Mouse (Mus musculus): ENCODE measurements around the gene Enpp7.

The Enpp7 gene

GRCm38 (mm10) chr11:118998540-118999265 lies 10.7 kb downstream of the Enpp7 start:
- peak; percentile 89 for DNase-seq

DNA sequence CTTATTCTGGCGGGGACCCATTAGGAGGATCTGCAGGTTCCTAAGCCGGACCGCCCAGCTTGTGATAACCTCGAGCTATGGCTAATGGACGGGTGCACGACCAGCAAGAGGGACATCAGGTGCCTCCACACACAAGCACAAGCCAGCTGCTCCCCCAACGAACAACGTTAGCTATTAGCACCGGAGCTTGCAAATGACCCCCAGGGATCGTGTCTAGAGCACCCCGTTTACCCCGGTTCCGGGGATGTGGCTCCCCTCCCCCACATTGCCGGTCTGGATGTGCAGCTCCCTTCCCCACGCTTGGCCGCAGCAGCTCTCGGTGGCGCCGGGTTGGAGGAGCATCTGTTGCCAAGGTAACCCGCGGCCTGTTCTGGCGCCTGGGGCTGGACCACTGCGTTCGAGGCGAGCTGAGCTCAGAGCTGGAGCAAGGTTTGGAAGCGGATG lies 11.4 kb downstream of the Enpp7 start:
- DNase-seq = peak; percentile 49

DNA sequence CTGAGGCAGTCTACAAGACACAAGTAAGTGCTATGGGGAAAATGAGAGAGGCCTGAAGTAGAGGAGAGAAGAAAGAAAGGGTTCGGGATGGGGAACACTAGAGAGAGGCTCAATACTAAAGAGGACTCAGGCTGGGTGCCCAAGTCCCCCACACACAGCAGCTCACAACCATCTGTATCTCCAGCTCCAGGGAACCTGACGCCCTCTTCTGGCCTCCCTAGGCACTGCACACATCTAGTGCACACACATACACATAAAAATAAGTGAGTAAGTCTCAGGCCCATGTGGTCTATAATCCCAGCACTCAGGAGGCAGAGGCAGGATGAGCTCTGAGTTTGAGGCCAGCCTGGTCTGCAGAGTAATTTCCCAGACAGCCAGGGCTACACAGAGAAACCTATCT lies 12.9 kb downstream of the Enpp7 start:
- no peak for DNase-seq

- no peak for DNase-seq
Observed at GRCm38 (mm10) chr11:119001493-119002128, 13.6 kb downstream of the Enpp7 start.

DNA sequence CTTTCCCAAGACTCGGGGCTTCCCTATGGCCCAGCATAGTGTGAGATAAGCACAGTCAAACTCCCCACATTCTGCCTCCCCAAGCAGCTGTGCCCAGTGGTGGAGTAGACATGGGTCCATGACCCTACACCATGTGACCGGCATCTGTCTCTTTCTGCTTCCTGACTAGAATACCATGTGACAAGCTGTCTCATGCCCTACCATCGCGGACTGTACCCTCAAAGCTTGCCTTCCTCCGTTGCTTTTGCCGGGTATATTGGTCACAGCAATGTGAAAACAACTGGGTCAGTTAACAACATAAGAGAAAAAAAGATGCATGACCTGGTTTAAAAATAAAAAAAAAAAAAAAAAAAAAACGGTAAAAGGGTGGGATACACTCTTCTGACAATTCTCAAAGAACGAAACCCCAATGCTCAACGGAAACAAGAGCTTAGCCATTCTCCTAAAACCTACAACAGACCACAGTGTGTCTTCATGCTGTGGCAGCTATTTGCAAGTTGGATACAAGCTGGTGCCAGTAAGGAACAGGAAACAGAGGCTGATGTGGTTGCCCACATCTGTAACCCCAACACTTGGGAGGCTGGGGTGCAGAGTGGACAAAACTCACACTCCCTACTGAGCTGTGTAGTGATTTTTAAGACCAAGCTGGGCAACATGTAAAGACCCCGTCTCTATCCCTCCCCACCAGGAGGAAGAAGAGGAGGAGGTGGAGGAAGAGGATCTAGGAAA lies 17.7 kb downstream of the Enpp7 start:
- no peak for DNase-seq

DNA sequence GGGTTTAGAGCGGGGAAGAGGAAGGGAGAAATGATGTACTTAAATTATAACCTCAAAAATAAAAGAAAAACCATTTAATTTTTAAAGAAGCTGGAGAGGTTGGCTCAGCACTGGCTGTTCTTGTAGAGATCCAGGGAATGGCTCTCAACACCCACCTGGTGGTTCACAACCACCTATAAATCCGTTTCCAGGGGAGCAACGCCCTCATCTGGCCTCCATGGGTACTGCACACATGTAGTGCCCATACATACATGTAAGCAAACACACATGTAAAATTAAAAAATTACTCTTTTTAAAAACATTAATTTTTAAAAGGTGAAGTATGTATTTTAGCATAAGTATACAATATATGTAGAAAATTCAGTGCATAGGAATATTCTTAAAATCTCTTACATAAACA lies 18.5 kb downstream of the Enpp7 start:
- DNase-seq = no peak

DNA sequence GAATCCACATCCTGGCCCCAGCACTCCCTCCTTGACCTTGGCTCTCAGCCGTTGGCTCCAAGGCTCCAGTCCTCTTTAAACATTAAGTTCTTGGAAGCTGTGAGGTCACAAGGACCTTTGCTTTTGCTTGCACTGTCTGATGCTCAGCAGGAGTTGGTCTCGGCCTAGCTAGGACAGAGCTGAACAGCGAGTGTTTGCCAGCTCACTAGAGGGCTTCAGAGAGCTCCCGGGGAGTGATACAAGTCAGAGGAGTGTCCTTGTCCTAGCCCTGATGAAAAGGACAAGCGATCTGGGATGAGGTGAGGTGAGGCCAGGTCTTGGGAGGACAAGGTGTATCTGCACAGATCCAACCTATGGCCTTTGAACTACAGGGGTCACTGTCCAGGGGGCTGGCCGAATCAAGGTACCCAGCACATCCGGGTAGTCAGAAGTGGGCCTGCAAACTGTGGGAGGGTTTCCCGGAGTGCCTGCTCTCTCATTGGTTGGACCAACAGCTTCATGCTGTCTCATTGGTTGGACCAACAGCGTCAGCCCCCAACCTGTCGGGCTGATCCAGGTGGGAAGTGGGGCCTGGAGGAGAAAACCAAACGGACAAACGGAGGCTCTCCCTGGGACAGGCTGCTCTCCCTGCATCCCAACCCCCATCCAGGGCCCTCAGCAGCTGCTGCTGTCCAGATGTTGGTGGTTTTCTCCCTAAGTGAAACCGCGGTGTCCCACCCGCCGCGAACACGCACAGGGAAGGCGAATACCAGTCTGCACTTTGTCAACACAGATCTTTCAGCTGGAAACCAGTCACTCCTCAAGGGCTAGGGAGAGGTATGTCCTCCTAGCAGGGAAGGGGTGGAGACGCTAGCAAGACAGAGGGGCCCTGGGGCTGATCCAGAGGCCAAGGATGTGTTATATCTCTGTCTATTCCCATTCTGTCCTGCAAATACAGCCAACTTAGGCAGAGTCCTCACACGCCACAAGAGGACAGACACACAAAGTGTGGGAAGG lies 19.8 kb downstream of the Enpp7 start:
- no peak for DNase-seq

- DNase-seq = no peak
Observed at GRCm38 (mm10) chr11:119014455-119014854, 26.5 kb downstream of the Enpp7 start.

- DNase-seq = no peak
Observed at GRCm38 (mm10) chr11:119017506-119017905, 29.5 kb downstream of the Enpp7 start.

DNA sequence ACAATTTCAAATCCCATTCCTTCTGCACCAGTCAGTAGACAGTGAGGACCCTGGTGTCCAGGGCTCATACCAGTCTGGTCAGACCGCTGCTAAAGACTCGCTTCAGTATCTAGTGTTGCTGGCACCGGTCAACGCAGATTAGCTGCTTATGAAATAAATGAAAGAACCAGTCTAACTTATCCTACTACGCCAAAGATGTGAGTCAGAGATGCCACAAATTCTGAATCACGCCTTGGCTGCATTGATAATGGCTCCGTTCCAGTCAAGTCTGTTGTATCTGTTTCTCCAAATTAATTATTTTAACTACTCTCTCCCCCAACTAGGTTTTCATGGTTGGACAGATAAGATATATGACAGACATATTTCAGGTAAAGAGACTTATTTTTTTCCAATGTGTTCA lies 33.2 kb downstream of the Enpp7 start:
- DNase-seq = no peak

DNA sequence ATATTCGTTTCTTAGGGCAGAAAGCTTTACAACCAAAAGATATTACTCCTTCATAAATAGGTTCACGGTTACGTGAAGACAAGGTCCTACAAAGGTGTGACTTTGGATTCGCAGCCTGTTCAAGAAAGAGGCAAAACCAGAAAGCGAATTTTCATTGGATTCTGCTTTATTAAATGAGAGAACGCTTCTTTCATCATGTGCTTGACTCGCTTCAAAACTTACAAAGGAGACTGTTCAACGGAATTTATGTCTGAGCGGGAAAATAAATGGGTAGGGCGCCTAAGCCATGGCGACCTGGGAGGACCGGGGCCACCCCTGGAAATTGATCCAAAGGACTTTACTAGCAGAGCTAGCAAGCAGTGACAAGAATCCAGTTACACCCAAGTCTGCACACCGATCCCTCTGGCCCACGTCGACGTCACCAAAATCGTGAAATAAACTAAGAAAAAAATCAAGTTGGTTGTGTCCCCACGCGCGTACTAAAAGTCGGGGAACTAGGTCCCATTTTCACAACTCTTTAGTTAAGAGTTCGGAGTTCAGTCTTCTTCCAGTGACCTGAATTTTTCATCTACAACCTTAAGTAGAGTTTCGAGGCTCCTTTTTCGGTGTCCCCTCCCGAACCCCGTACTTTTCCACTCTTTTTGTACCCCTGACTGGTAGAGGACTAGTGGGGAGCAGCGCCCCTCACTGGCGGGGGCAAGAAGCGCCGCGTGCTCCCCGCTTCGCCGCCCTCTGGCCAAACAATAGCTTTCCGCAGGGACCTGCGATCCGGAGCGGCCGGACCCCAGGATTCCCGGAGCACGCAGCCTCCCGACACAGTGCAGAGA lies 34.3 kb downstream of the Enpp7 start:
- no peak for DNase-seq

- DNase-seq = peak; percentile 76
Observed at GRCm38 (mm10) chr11:119022895-119023615, 35.1 kb downstream of the Enpp7 start, which contains the start of gene Cbx2. Gene Cbx2 (plus strand): TSS chr11:119022962.

- peak; percentile 39 for DNase-seq
Observed at GRCm38 (mm10) chr11:119023616-119023980, 35.6 kb downstream of the Enpp7 start.

DNA sequence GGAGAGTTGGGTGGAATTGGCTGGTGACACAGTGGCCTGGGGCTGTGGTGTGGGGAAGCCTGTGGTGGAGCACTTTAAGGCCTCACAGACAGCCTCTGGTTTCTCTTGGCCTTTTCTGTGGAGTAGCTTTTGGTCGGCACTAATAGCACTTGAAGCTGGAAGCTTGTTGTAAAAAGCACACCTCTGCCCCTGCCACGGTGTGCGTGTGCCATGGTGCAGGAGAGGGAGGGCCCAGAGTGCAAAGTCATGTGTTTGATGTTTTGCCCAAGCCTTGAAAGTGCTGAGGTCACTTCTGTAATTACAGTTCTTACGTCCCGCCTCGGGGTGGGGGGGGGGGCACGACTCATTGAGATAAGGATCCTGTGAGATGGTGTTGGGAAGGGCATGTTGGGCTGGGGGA lies 36.3 kb downstream of the Enpp7 start:
- no peak for DNase-seq

DNA sequence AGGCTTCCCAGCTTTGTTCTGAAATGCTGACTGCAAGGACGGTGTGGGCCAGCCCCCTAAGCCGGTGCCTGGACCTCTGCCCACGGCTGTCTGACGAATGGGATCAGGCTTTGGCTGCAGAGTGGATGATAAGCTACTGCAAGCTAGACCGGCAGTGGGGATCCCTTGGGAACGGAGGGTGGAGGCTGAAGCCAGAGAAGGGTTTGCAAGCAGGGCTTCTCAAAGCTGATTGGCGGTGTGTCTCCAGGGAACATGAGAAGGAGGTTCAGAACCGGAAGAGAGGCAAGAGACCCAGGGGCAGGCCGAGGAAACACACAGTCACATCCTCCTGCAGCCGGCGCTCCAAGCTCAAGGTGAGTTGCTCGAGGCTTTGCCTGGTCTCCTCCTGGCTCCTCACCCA lies 38.2 kb downstream of the Enpp7 start:
- DNase-seq = no peak

- DNase-seq = peak; percentile 80
Observed at GRCm38 (mm10) chr11:119033874-119034558, 46.0 kb downstream of the Enpp7 start.

GRCm38 (mm10) chr11:119034635-119035034 lies 46.6 kb downstream of the Enpp7 start:
- DNase-seq = no peak

- no peak for DNase-seq
Observed at GRCm38 (mm10) chr11:119035094-119035685, 47.2 kb downstream of the Enpp7 start.

DNA sequence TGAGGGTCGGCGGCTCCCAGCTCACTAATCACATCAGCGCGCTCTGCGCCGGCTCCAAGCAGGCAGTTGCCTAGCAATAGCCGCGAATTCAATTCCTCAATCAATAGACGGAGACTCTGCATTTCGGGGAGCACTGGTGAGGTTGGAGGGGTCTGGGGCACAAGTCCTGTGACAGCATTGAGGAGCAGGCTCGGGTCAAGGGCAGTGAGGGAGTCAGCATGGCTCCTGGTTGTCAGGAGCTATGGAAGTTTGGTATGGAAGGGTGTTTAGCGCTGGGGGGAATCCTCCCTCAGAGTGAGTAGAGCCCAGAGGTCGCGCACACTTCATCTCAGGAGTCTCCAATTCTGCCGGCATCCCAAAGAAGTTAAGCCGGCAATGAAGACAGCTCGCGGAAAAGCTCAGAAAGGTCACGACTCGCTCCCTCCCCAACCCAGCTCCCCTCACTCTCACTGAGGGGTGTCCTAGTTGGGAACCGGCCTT lies 47.7 kb downstream of the Enpp7 start:
- DNase-seq = no peak

DNA sequence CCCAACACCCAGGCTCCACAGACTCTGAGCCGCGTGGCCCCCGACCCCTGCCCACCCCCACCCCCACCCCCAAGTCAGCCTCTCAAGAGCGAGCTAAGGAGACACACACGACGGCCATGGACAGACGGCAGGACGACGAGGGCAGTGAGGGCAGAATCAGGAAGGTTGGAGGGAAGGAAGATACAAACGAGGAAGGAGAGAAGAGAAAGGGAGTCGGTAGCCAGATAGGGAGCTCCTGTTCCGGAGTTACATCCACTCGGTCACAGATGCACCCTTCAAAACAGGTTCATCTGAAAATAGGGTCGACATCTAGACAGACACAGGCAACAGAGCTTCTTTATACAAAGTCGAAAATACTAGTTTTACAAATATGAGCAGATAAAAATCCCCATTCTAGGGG lies 48.5 kb downstream of the Enpp7 start:
- DNase-seq = no peak
